Mouse (Mus musculus): ENCODE measurements around the gene Got2.

The Got2 gene

DNA sequence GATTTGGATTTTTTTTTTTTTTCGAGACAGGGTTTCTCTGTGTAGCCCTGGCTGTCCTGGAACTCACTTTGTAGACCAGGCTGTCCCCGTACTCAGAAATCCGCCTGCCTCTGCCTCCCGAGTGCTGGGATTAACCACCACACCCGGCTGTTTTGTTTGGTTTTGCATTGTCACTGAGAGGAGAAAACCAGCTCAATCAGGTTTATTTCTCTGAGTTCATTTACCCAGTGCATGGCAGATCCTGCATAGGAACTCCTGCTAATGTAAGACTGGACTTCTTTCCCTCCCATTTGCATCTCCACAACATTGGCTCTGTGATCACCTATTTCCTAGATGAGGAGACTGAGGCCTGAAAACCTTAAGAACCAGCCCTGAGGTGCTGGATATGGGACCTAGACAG, 66.3 kb downstream of the Got2 start:
- no peak for DNase-seq (ENCODE audit: low read depth in 1 of 2, low spot score in 2 of 2)

DNA sequence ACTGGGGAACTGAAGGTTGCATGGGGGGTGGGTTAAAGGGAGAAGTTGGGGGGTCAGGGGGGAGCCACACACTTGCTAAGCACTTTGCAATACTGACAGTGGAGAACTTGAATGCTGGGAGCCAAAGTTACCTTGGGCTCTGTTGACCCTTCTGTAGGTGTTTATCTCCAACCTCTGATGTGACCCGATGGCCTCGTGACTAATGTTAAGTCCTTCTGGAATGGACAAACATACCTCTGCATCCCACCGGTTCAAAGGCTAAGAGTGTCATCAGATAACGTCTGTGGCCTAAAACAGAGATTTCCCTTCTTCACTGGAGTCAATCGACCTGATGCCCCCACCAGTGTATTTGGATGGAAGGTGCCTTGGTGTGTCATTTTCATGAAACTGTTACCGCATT, 67.1 kb downstream of the Got2 start:
- DNase-seq (ENCODE audit: low read depth in 1 of 2, low spot score in 2 of 2): no peak

DNA sequence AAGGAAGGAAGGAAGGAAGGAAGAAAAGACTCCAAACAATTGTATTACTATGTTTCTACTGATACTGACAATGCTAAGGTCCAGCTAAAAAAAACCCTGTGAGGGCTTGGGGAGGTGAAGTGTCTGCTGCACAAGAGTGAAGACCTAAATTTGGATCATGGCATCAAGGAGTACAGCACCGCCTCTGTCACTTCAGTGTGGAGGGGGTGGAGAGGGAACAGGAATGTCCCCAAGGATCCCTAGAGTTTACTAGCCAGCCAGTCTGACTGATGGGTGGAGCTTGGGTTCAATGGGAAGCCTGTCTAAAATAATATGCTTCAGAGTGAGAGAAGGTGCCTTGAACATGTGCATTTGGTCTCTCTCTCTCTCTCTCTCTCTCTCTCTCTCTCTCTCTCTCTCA, 70.1 kb downstream of the Got2 start:
- no peak for DNase-seq (ENCODE audit: low read depth in 1 of 2, low spot score in 2 of 2)

DNA sequence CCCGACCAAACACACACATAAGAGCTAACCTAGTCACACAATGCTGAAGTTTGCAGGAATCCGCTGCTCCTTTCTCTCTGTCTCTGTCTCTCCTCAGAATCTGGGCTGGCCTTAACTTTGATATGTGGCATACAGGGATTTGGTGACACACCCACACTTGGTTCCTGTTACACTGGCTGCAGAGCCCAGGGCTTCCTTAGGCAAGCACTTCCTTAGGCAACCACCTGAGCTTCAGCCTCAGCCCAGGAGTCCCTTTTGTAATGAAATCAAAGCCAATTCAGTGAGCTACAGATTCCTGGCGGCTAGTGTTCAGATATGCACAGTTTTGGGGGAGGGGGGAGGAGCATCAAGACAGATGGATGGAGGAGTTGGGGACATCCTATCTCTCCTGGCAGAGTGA, 70.8 kb downstream of the Got2 start:
- DNase-seq (ENCODE audit: low read depth in 1 of 2, low spot score in 2 of 2): no peak

DNA sequence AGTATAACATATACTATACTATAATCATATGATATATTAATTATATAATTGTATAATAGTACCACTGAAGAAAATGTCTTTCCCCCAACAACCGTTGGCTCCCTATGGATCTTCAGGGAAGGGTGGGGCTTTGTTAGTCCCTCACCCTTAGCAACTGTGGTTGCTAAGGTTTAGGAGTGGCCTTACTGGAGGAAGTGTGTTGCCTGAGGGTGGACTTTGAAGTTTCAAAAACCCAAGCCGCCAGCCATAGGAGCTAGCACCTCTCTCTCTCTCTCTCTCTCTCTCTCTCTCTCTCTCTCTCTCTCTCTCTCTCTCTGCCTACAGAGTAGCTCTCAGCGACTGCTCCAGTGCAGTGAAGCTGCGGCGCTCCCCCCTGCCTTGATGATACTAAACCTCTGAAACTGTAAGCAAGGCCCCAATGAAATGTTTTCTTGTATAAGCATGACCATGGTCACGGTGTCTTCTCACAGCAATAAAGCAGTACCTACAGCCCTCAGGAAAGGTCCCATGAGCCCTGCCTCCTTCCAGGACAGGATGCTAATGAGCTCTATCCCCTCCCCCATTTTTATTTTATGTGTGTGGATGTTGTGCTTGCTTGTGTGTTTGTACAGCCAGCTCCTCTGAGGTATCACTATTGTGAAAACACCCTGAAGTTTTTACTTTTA, 72.2 kb downstream of the Got2 start:
- DNase-seq (ENCODE audit: low read depth in 1 of 2, low spot score in 2 of 2): no peak

All from monocyte, adult 2 months (primary cell).